In genomic region chr16:31757606-31758005, GRCm38 (mm10) we compare ENCODE assay signal across 29 mouse cellular contexts.
A peak's percentile ranks its signal among the peaks of the same experiment; 100 is the strongest.
DNase-seq lines count a peak whose midpoint lies in the region; ATAC-seq lines count a peak whose summit lies in the region.
"Had no signal": no experiment of that assay in that cellular context is flagged by ENCODE, and none has a peak within 500 bp of the region (broad histone marks: within the 10 kb centered on the region; RNA-seq: fewer than 3 reads in every experiment).

No protein-coding gene starts in this region.

- no peaks in the 10 kb centered on the region for H3K9me3 ChIP-seq in midbrain, embryonic 11.5 days (ENCODE audit: control insufficient read depth, low read length)
- no peaks in the 10 kb centered on the region for H3K9me3 ChIP-seq in midbrain, embryonic 13.5 days
- H3K9me3 ChIP-seq: forebrain, embryonic 13.5 days; G1E; hindbrain, embryonic 13.5 days; limb, embryonic 13.5 days; liver, embryonic 12.5 days had no signal

- H3K4me3 ChIP-seq in midbrain, embryonic 11.5 days (ENCODE audit: low read depth, low read length), result no peak overlapping the region
- no peak overlapping the region for H3K4me3 ChIP-seq in midbrain, embryonic 13.5 days (replicated peaks)
- H3K4me3 ChIP-seq: forebrain, embryonic 13.5 days; hindbrain, embryonic 13.5 days; limb, embryonic 13.5 days; liver, embryonic 12.5 days; myocyte had no signal

- H3K4me1 ChIP-seq in midbrain, embryonic 11.5 days (ENCODE audit: control insufficient read depth, insufficient read depth, low read length), result peaks cover 4% of the 10 kb centered on the region; the same call in 1 of the 2 replicates
- H3K4me1 ChIP-seq in midbrain, embryonic 13.5 days (replicated peaks), result peaks cover 15% of the 10 kb centered on the region; the same call in 1 of the 2 replicates

- H3K27ac ChIP-seq in midbrain, embryonic 11.5 days (ENCODE audit: low read depth, low read length), result no peak overlapping the region
- H3K27ac ChIP-seq in midbrain, embryonic 13.5 days, result no peak overlapping the region
- H3K27ac ChIP-seq: hindbrain, embryonic 13.5 days; limb, embryonic 13.5 days; liver, embryonic 12.5 days had no signal

- H3K4me2 ChIP-seq in midbrain, embryonic 11.5 days, result no peak overlapping the region
- H3K4me2 ChIP-seq in midbrain, embryonic 13.5 days (replicated peaks), result no peak overlapping the region
- H3K4me2 ChIP-seq: forebrain, embryonic 13.5 days; heart, embryonic 11.5 days; hindbrain, embryonic 13.5 days; limb, embryonic 13.5 days; liver, embryonic 12.5 days had no signal

- ATAC-seq in midbrain, embryonic 11.5 days (ENCODE audit: low FRiP score), result no peak
- no peak for ATAC-seq in midbrain, embryonic 13.5 days
- ATAC-seq: forebrain, embryonic 13.5 days; liver, embryonic 12.5 days; midbrain, embryonic 16.5 days had no signal

- peak; percentile 76 for DNase-seq in midbrain, embryonic 11.5 days (ENCODE audit: low spot score, missing footprints)
- DNase-seq in CD4-positive, CD25-positive, alpha-beta regulatory T cell, adult 2 months (ENCODE audit: low read depth, low spot score), result peak; percentile 32
- DNase-seq in induced T-regulatory cell, adult 2 months (ENCODE audit: low read depth), result peak; percentile 32
- peak; percentile 52 for DNase-seq in splenic B cell, adult 2 months (ENCODE audit: low read depth, low spot score)
- no peak for DNase-seq in spleen, adult 12 weeks (ENCODE audit: low spot score)
- no peak for DNase-seq in layer of hippocampus, adult 8-10 months (ENCODE audit: low spot score in 2 of 2)
- no peak for DNase-seq in yolk sac, embryonic 10.5 days (ENCODE audit: low spot score)
- DNase-seq: adrenal gland, adult 8-10 months; cerebellum, adult 8-10 months; cerebellum, postnatal 25 days; gastrocnemius, postnatal 36 days; heart, adult 18-20 months; heart, postnatal 4 days; kidney, adult 2 months; kidney, postnatal 4 days; layer of hippocampus, adult 9-11 months; lung, adult 18-20 months; lung, postnatal 10 days; right cerebral cortex, postnatal 25 days; spleen, adult 18-20 months had no signal

- H3K9ac ChIP-seq in midbrain, embryonic 11.5 days (ENCODE audit: low read length), result no peak overlapping the region
- no peak overlapping the region for H3K9ac ChIP-seq in midbrain, embryonic 13.5 days (replicated peaks)
- H3K9ac ChIP-seq: forebrain, embryonic 13.5 days; hindbrain, embryonic 13.5 days; limb, embryonic 13.5 days; liver, embryonic 12.5 days had no signal

- no peaks in the 10 kb centered on the region for H3K27me3 ChIP-seq in midbrain, embryonic 11.5 days (ENCODE audit: control insufficient read depth, insufficient read depth, low read length)
- no peaks in the 10 kb centered on the region for H3K27me3 ChIP-seq in midbrain, embryonic 13.5 days
- H3K27me3 ChIP-seq in splenic B cell, adult 2 months (ENCODE audit: control insufficient read depth, insufficient read depth, low read length, poor library complexity, severe bottlenecking), result no peaks in the 10 kb centered on the region
- H3K27me3 ChIP-seq: forebrain, embryonic 13.5 days; hindbrain, embryonic 13.5 days; limb, embryonic 13.5 days; liver, embryonic 12.5 days had no signal

- H3K36me3 ChIP-seq in midbrain, embryonic 11.5 days (ENCODE audit: control insufficient read depth, insufficient read depth, low read length), result no peaks in the 10 kb centered on the region
- no peaks in the 10 kb centered on the region for H3K36me3 ChIP-seq in midbrain, embryonic 13.5 days
- no peaks in the 10 kb centered on the region for H3K36me3 ChIP-seq in splenic B cell, adult 2 months (ENCODE audit: control insufficient read depth, insufficient read depth, low read length, poor library complexity, severe bottlenecking)
- H3K36me3 ChIP-seq: hindbrain, embryonic 13.5 days; limb, embryonic 13.5 days had no signal

- 76% methylated on average over 1 of the region's 1 CpGs for WGBS in midbrain, embryonic 11.5 days
- 84% methylated on average over 1 of the region's 1 CpGs for WGBS in midbrain, embryonic 13.5 days

Comparison
In these comparisons a context has a peak if more than half of its experiments do, and no peak if none do; other contexts are left out.
1. DNase-seq: peak in midbrain, embryonic 11.5 days (single experiment), CD4-positive, CD25-positive, alpha-beta regulatory T cell, adult 2 months (single experiment), induced T-regulatory cell, adult 2 months (single experiment) and splenic B cell, adult 2 months (single experiment); none in spleen, adult 12 weeks (single experiment), layer of hippocampus, adult 8-10 months (0 of 2) and yolk sac, embryonic 10.5 days (single experiment).